Mouse (Mus musculus): Measurements from ENCODE around the gene Dpp3. TPM values are rescaled to one million over a fixed set of nuclear protein-coding genes. Genes with fewer than 3 reads are reported as not detected.
A peak's percentile ranks its signal among the peaks of the same experiment; 100 is the strongest.

Dpp3 gene
- total and polyA plus RNA-seq, 3 experiments, result 12.7 to 36.1 (median 16.3) TPM

- intact Hi-C loops (cut with DNase I), result no loop called here
- peak in 1 of 2 experiments; percentile 21 for DNase-seq
- WGBS, result 58% methylated on average over 10 of the region's 10 CpGs
Measured at GRCm38 (mm10) chr19:4889791-4890190, 38.3 kb downstream of the Dpp3 start.

GRCm38 (mm10) chr19:4883961-4884360, 44.1 kb downstream of the Dpp3 start:
- TF ChIP-seq CTCF (IDR thresholded peaks at IDR 0.05) (no peak), POLR2A (IDR thresholded peaks at IDR 0.05; ENCODE audit: insufficient read depth, low read depth, low read length) (no peak), EP300 (IDR thresholded peaks at IDR 0.05; ENCODE audit: insufficient read depth, low read depth, low read length) (no peak)
- Histone ChIP-seq H3K36me3 (ENCODE audit: control insufficient read depth, insufficient read depth, low read length) (no peaks in the 10 kb centered on the region), H3K27ac (no peak overlapping the region), H3K9ac (ENCODE audit: low read depth, low read length) (no peak overlapping the region), H3K27me3 (ENCODE audit: control insufficient read depth, insufficient read depth, low read length) (no peaks in the 10 kb centered on the region), H3K4me3 (no peak overlapping the region), H3K79me2 (replicated peaks; ENCODE audit: control insufficient read depth, insufficient read depth, low read length) (no peaks in the 10 kb centered on the region), H3K4me1 (ENCODE audit: control insufficient read depth, insufficient read depth, low read length) (no peaks in the 10 kb centered on the region)
- intact Hi-C loops (cut with DNase I), result no loop called here
- no peak for DNase-seq
- 80% methylated on average over 4 of the region's 4 CpGs for WGBS

More at GRCm38 (mm10) chr19:4889791-4890190, 38.3 kb downstream of the Dpp3 start:
- TF ChIP-seq POLR2A (IDR thresholded peaks at IDR 0.05; ENCODE audit: insufficient read depth, low read depth, low read length), result no peak
- TF ChIP-seq CTCF (IDR thresholded peaks at IDR 0.05), result no peak
- no peak for TF ChIP-seq EP300 (IDR thresholded peaks at IDR 0.05; ENCODE audit: insufficient read depth, low read depth, low read length)
- Histone ChIP-seq H3K27me3 (ENCODE audit: control insufficient read depth, insufficient read depth, low read length) (no peaks in the 10 kb centered on the region), H3K36me3 (ENCODE audit: control insufficient read depth, insufficient read depth, low read length) (no peaks in the 10 kb centered on the region), H3K27ac (no peak overlapping the region), H3K4me3 (no peak overlapping the region), H3K79me2 (replicated peaks; ENCODE audit: control insufficient read depth, insufficient read depth, low read length) (no peaks in the 10 kb centered on the region), H3K4me1 (ENCODE audit: control insufficient read depth, insufficient read depth, low read length) (no peaks in the 10 kb centered on the region), H3K9ac (ENCODE audit: low read depth, low read length) (no peak overlapping the region)

- no peak overlapping the region for H3K9ac ChIP-seq (ENCODE audit: low read depth, low read length)
- no peak for DNase-seq
- intact Hi-C loops (cut with DNase I), result loop anchor here (2.0 kb wide), 1 partner anchor 25 kb away; the partner anchor contains the start of gene Ctsf
- H3K4me3 ChIP-seq, result no peak overlapping the region
- H3K79me2 ChIP-seq (replicated peaks; ENCODE audit: control insufficient read depth, insufficient read depth, low read length), result no peaks in the 10 kb centered on the region; the same call in 1 of the 2 replicates
- no peaks in the 10 kb centered on the region for H3K27me3 ChIP-seq (ENCODE audit: control insufficient read depth, insufficient read depth, low read length)
- TF ChIP-seq CTCF (IDR thresholded peaks at IDR 0.05) (no peak), EP300 (IDR thresholded peaks at IDR 0.05; ENCODE audit: insufficient read depth, low read depth, low read length) (no peak), POLR2A (IDR thresholded peaks at IDR 0.05; ENCODE audit: insufficient read depth, low read depth, low read length) (no peak)
- 67% methylated on average over 10 of the region's 10 CpGs for WGBS
- no peaks in the 10 kb centered on the region for H3K4me1 ChIP-seq (ENCODE audit: control insufficient read depth, insufficient read depth, low read length)
- H3K36me3 ChIP-seq (ENCODE audit: control insufficient read depth, insufficient read depth, low read length), result no peaks in the 10 kb centered on the region
- no peak overlapping the region for H3K27ac ChIP-seq
Measured at GRCm38 (mm10) chr19:4879324-4879703, 48.8 kb downstream of the Dpp3 start.

GRCm38 (mm10) chr19:4878405-4879323, 49.4 kb downstream of the Dpp3 start, which contains the start of gene Zdhhc24:
TSS of gene Zdhhc24 (plus strand) at chr19:4878668.
- H3K4me1 ChIP-seq (ENCODE audit: control insufficient read depth, insufficient read depth, low read length), result no peaks in the 10 kb centered on the region
- no peaks in the 10 kb centered on the region for H3K36me3 ChIP-seq (ENCODE audit: control insufficient read depth, insufficient read depth, low read length)
- intact Hi-C loops (cut with DNase I), result loop anchor here (2.0 kb wide), 1 partner anchor 24 kb away; the partner anchor contains the start of gene Ctsf
- peak within 1 kb of the TSS; percentile 88 for H3K9ac ChIP-seq (ENCODE audit: low read depth, low read length)
- H3K27ac ChIP-seq, result peak within 1 kb of the TSS; percentile 66
- peak within 1 kb of the TSS; percentile 96 for H3K4me3 ChIP-seq
- 0 out of 2 replicates have a peak, but pooled peaks have one; percentile 34 for TF ChIP-seq POLR2A (IDR thresholded peaks at IDR 0.05; ENCODE audit: insufficient read depth, low read depth, low read length)
- no peak for TF ChIP-seq CTCF (IDR thresholded peaks at IDR 0.05)
- H3K79me2 ChIP-seq (replicated peaks; ENCODE audit: control insufficient read depth, insufficient read depth, low read length), result no peaks in the 10 kb centered on the region; the same call in 1 of the 2 replicates
- no peaks in the 10 kb centered on the region for H3K27me3 ChIP-seq (ENCODE audit: control insufficient read depth, insufficient read depth, low read length)
- peak; percentile 95 to 98 for DNase-seq
- WGBS, result 1% methylated on average over 52 of the region's 52 CpGs

GRCm38 (mm10) chr19:4877785-4878184, 50.3 kb downstream of the Dpp3 start, which contains the start of gene Actn3:
TSS of gene Actn3 (minus strand) at chr19:4877909.
- intact Hi-C loops (cut with DNase I), result loop anchor here (2.0 kb wide), 1 partner anchor 23 kb away; the partner anchor contains the start of gene Ctsf
- no peaks in the 10 kb centered on the region; the same call in 1 of the 2 replicates for H3K79me2 ChIP-seq (replicated peaks; ENCODE audit: control insufficient read depth, insufficient read depth, low read length)
- 4% methylated on average over 17 of the region's 17 CpGs for WGBS
- H3K9ac ChIP-seq (ENCODE audit: low read depth, low read length), result peak within 1 kb of the TSS; percentile 88
- no peak for TF ChIP-seq CTCF (IDR thresholded peaks at IDR 0.05)
- H3K4me3 ChIP-seq, result peak within 1 kb of the TSS; percentile 96
- no peaks in the 10 kb centered on the region for H3K36me3 ChIP-seq (ENCODE audit: control insufficient read depth, insufficient read depth, low read length)
- peak; percentile 42 to 58 for DNase-seq
- H3K27ac ChIP-seq, result peak within 1 kb of the TSS; percentile 66
- H3K4me1 ChIP-seq (ENCODE audit: control insufficient read depth, insufficient read depth, low read length), result no peaks in the 10 kb centered on the region
- no peaks in the 10 kb centered on the region for H3K27me3 ChIP-seq (ENCODE audit: control insufficient read depth, insufficient read depth, low read length)

GRCm38 (mm10) chr19:4876755-4877154, 51.3 kb downstream of the Dpp3 start:
- H3K4me3 ChIP-seq, result no peak overlapping the region
- intact Hi-C loops (cut with DNase I), result no loop called here
- H3K9ac ChIP-seq (ENCODE audit: low read depth, low read length), result no peak overlapping the region
- H3K36me3 ChIP-seq (ENCODE audit: control insufficient read depth, insufficient read depth, low read length), result no peaks in the 10 kb centered on the region
- no peak for TF ChIP-seq POLR2A (IDR thresholded peaks at IDR 0.05; ENCODE audit: insufficient read depth, low read depth, low read length)
- no peak for TF ChIP-seq EP300 (IDR thresholded peaks at IDR 0.05; ENCODE audit: insufficient read depth, low read depth, low read length)
- no peak for TF ChIP-seq CTCF (IDR thresholded peaks at IDR 0.05)
- no peak overlapping the region for H3K27ac ChIP-seq
- WGBS, result 66% methylated on average over 3 of the region's 3 CpGs
- no peaks in the 10 kb centered on the region; the same call in 1 of the 2 replicates for H3K79me2 ChIP-seq (replicated peaks; ENCODE audit: control insufficient read depth, insufficient read depth, low read length)
- no peaks in the 10 kb centered on the region for H3K27me3 ChIP-seq (ENCODE audit: control insufficient read depth, insufficient read depth, low read length)
- DNase-seq, result no peak
- H3K4me1 ChIP-seq (ENCODE audit: control insufficient read depth, insufficient read depth, low read length), result no peaks in the 10 kb centered on the region
